Mouse (Mus musculus) subcutaneous adipose tissue, adult 2 months (tissue): Measurements from ENCODE around the gene Usp32. TPM values are rescaled to one million over a fixed set of nuclear protein-coding genes. Genes with fewer than 3 reads are reported as not detected.

Source experiments
- polyA plus RNA-seq: library from polyadenylated mRNA; depleted of rRNA; stranded (reverse); fragments of >200 nt; gene quantifications from 2 replicates; pipeline ENCODE4 v1.2.3, GENCODE M21; 2012; ENCODE audit warnings: low replicate concordance; rRNA removed

Gene Usp32
- polyA plus RNA-seq, result 7.2 and 7.4 TPM in 2 replicates

GRCm38 (mm10) chr11:85139581-85140540 is at the start of gene Usp32:
Gene Usp32, minus strand, starts transcription at chr11:85140161.

GRCm38 (mm10) chr11:85170058-85170740 is 30.2 kb upstream of the Usp32 start, which contains the start of gene 1700125H20Rik:
Gene 1700125H20Rik, plus strand, starts transcription at chr11:85170404.

GRCm38 (mm10) chr11:84957591-84958270 is 182.2 kb downstream of the Usp32 start, which contains the start of gene Car4:
Gene Car4, plus strand, starts transcription at chr11:84957786.

Other genes with a start within 250 kb of the Usp32 start
- 15.0 and 17.2 TPM in 2 replicates for gene Znhit3, start 223.8 kb downstream of the Usp32 start, polyA plus RNA-seq
- gene Car4, start 182.4 kb downstream of the Usp32 start, polyA plus RNA-seq, result 12.9 and 77.5 TPM in 2 replicates
- gene 1700125H20Rik, start 30.2 kb upstream of the Usp32 start, polyA plus RNA-seq, result not detected in 2 replicates
- gene Appbp2, start 95.0 kb upstream of the Usp32 start, polyA plus RNA-seq, result 12.6 and 16.8 TPM in 2 replicates
- gene Ppm1d, start 171.1 kb upstream of the Usp32 start, polyA plus RNA-seq, result 4.9 and 9.2 TPM in 2 replicates
- 31.8 and 36.0 TPM in 2 replicates for gene Bcas3, start 213.0 kb upstream of the Usp32 start, polyA plus RNA-seq